Mouse (Mus musculus): ENCODE data around the gene Hspa8. TPM values are rescaled to one million over a fixed set of nuclear protein-coding genes. Genes with fewer than 3 reads are reported as not detected.

Gene Hspa8
- polyA plus RNA-seq (2017; shearing (Covaris generic)), result 1,000 to 10,000 TPM; 2,017 to 3,187 TPM

GRCm38 (mm10) chr9:40800675-40801612, at the start of gene Hspa8:
Hspa8 (plus strand) TSS chr9:40800984.

Other genes with a start within 250 kb of the Hspa8 start
- gene Gm21915, start 130.4 kb upstream of the Hspa8 start, polyA plus RNA-seq (2017; shearing (Covaris generic)), result 1 to 10 TPM in 1 of 2 experiments, not detected in 1; 1.0 TPM
- 1 to 10 TPM in 1 of 2 experiments, under 1 TPM in 1; 0.87 to 4.2 TPM for gene Clmp, start 115.0 kb upstream of the Hspa8 start, polyA plus RNA-seq (2017; shearing (Covaris generic))
- under 1 TPM; 0.08 to 0.87 TPM for gene Bsx, start 73.1 kb downstream of the Hspa8 start, polyA plus RNA-seq (2017; shearing (Covaris generic))
- gene Jhy, start 163.1 kb downstream of the Hspa8 start, polyA plus RNA-seq (2017; shearing (Covaris generic)), result 1 to 10 TPM in 1 of 2 experiments, not detected in 1; 1.2 TPM
- 1 to 10 TPM; 1.9 to 4.5 TPM for gene Crtam, start 203.6 kb downstream of the Hspa8 start, polyA plus RNA-seq (2017; shearing (Covaris generic))